Mouse (Mus musculus) olfactory bulb, adult 2 months (tissue): ENCODE data around the gene Opcml.

Experiments used
- CTCF ChIP-seq: fragments of 200-500 bp; IDR thresholded peaks from 2 replicates; pipeline ENCODE4 v1.5.1; 2012; ENCODE audit warnings: low read depth, mild to moderate bottlenecking, low read length, moderate library complexity; ENCODE audit not compliant: insufficient read depth
- POLR2A ChIP-seq: fragments of 200-500 bp; IDR thresholded peaks from 2 replicates; pipeline ENCODE4 v1.6.1; 2012; ENCODE audit warnings: mild to moderate bottlenecking, low read depth, low read length, moderate library complexity; ENCODE audit not compliant: insufficient read depth

GRCm38 (mm10) chr9:28273816-28274215 lies 483.2 kb downstream of the Opcml start:
- TF ChIP-seq CTCF (no peak), POLR2A (no peak)
